Comparison of ENCODE assay signal across 8 mouse cellular contexts in the genomic region with DNA sequence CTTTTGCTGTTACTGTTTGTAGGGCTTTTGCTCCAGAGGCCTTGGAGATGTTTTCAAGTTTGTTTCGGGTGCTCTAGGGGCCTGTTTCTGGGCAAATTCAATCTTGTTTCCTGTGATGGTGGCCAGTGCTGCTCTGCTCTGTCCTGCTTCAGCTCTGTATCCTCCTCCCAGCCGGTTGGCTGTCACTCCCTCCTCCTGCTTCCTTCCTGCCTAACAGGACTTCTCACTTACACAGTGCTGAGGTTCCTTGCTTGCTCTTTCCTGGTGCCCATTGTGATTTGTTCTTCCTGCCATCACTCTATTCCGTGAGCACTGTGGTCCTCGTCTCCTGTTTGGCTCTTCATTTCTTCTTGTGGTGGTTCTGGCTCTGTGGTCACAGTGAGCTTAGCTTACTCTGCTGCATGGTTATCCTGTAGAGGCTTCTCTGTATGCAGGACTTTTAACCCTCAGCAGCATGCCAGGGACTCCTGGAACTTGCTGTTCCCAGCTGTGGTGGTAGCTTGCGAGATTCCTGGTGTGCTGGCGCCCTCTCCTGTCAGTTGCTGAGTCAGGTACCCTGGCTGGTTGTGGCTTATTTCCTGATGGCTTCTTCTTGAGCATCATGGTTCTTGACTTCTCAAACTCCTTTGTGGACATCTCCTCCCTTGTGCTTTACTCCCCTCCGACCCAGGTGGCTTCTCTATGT.
DNase-seq lines count a peak whose midpoint lies in the region; ATAC-seq and TF ChIP-seq lines count a peak whose summit lies in the region.

No protein-coding gene starts in this region.

- no peaks in the 10 kb centered on the region for H3K9me3 ChIP-seq in CH12.LX (replicated peaks; ENCODE audit: low read length)
- H3K9me3 ChIP-seq in forebrain, embryonic 15.5 days: no peaks in the 10 kb centered on the region

- peak; percentile 60 for DNase-seq in CH12.LX (ENCODE audit: extremely low read depth)
- DNase-seq in c-Kit-positive CD71-positive TER-119-negative erythroid progenitor cells, embryonic 14.5 days (ENCODE audit: low read depth): peak; percentile 17
- DNase-seq in heart, postnatal 25 days (ENCODE audit: low spot score): peak; percentile 73
- DNase-seq in layer of hippocampus, adult 18-20 months (ENCODE audit: low spot score in 2 of 2): peak; percentile 71 to 93
- DNase-seq in lung, adult 18-20 months: peak; percentile 81 to 85
- peak; percentile 37 to 44 for DNase-seq in thymus, adult 18-20 months

- H3K27me3 ChIP-seq in CH12.LX (replicated peaks): no peaks in the 10 kb centered on the region
- H3K27me3 ChIP-seq in forebrain, embryonic 15.5 days: no peaks in the 10 kb centered on the region

- ATAC-seq in forebrain, embryonic 15.5 days (replicated peaks): peak; percentile 82

- no peaks in the 10 kb centered on the region for H3K79me2 ChIP-seq in CH12.LX (replicated peaks; ENCODE audit: control insufficient read depth, extremely low read depth, insufficient read depth, poor library complexity, severe bottlenecking)

- H3K4me2 ChIP-seq in CH12.LX (ENCODE audit: insufficient read depth, low read depth, poor library complexity, severe bottlenecking): no peak overlapping the region
- no peak overlapping the region for H3K4me2 ChIP-seq in forebrain, embryonic 15.5 days (replicated peaks)

- intact Hi-C loops in heart, postnatal 25 days (cut with DNase I): loop anchor here (1.0 to 10.0 kb wide), 3 partner anchors 82 to 348 kb away; no protein-coding TSS in a partner anchor

- TF ChIP-seq CTCF in CH12.LX (conservative IDR thresholded peaks at IDR 0.05 in 1 of 2, IDR thresholded peaks at IDR 0.05 in 1 of 2; ENCODE audit: low read depth in 2 of 2, low read length in 2 of 2): peak; percentile 60 to 95
- peak; percentile 93 for TF ChIP-seq CTCF in olfactory bulb, adult 2 months (IDR thresholded peaks at IDR 0.05; ENCODE audit: insufficient read depth, low read depth, low read length)

- in situ Hi-C loops in CH12.LX (cut with MboI; ENCODE audit: low pct_ligation_motif_present, low pct_unique_long_range_greater_than_20kb, low sequenced_read_pairs): no loop called here

- H3K4me1 ChIP-seq in CH12.LX (ENCODE audit: control insufficient read depth in 1 of 2, insufficient read depth in 2 of 2): peaks cover 8 to 28% of the 10 kb centered on the region in 2 experiments
- no peaks in the 10 kb centered on the region for H3K4me1 ChIP-seq in forebrain, embryonic 15.5 days
- H3K4me1 ChIP-seq in olfactory bulb, adult 2 months (ENCODE audit: control insufficient read depth, insufficient read depth, low read length): peaks cover 27% of the 10 kb centered on the region

- no peak overlapping the region for H3K4me3 ChIP-seq in CH12.LX (replicated peaks in 1 of 3; ENCODE audit: low read depth in 2 of 3, low read length in 2 of 3, poor library complexity in 1 of 3)
- H3K4me3 ChIP-seq in forebrain, embryonic 15.5 days: no peak overlapping the region
- no peak overlapping the region for H3K4me3 ChIP-seq in olfactory bulb, adult 2 months (ENCODE audit: insufficient read depth, low read depth, low read length)

- H3K36me3 ChIP-seq in CH12.LX (replicated peaks in 1 of 2; ENCODE audit: control insufficient read depth in 1 of 2, insufficient read depth in 1 of 2, low read length in 1 of 2): peaks cover 0 to 11% of the 10 kb centered on the region in 2 experiments
- H3K36me3 ChIP-seq in forebrain, embryonic 15.5 days: no peaks in the 10 kb centered on the region

- TF ChIP-seq RAD21 in CH12.LX (IDR thresholded peaks at IDR 0.05; ENCODE audit: low read depth, low read length): peak; percentile 98

- dilution Hi-C loops in CH12.LX (cut with MboI; ENCODE audit: extremely low pct_ligation_motif_present, extremely low pct_unique_long_range_greater_than_20kb, low sequenced_read_pairs): no loop called here

- WGBS in forebrain, embryonic 15.5 days: 36% methylated on average over 7 of the region's 7 CpGs
- 35% methylated on average over 7 of the region's 7 CpGs for WGBS in olfactory bulb, adult 2 months

- TF ChIP-seq EP300 in CH12.LX (IDR thresholded peaks at IDR 0.05; ENCODE audit: low read length): no peak

- H3K9ac ChIP-seq in CH12.LX (ENCODE audit: insufficient read depth, low read depth): no peak overlapping the region
- H3K9ac ChIP-seq in forebrain, embryonic 15.5 days (replicated peaks): no peak overlapping the region

- no peak for TF ChIP-seq POLR2A in CH12.LX (IDR thresholded peaks at IDR 0.05; ENCODE audit: low read depth, low read length)
- no peak for TF ChIP-seq POLR2A in olfactory bulb, adult 2 months (IDR thresholded peaks at IDR 0.05; ENCODE audit: insufficient read depth, low read depth, low read length)

- no peak overlapping the region for H3K27ac ChIP-seq in CH12.LX (ENCODE audit: insufficient read depth, low read depth)
- no peak overlapping the region for H3K27ac ChIP-seq in forebrain, embryonic 15.5 days (replicated peaks)
- H3K27ac ChIP-seq in olfactory bulb, adult 2 months (ENCODE audit: insufficient read depth, low read depth, low read length): no peak overlapping the region

TF ChIP-seq in CH12.LX, 34 proteins besides CTCF, POLR2A, EP300 and RAD21:
- no peak; the same call in 1 of the 2 replicates for TF ChIP-seq NELFE (IDR thresholded peaks at IDR 0.05; ENCODE audit: low read depth, low read length)
- TF ChIP-seq SMC3 (IDR thresholded peaks at IDR 0.05; ENCODE audit: low read depth, low read length): peak; percentile 96
- TF ChIP-seq USF1 (IDR thresholded peaks at IDR 0.05; ENCODE audit: low read depth, low read length): no peak
- no peak for TF ChIP-seq TBP (conservative IDR thresholded peaks at IDR 0.05; ENCODE audit: low read depth, low read length)
- TF ChIP-seq SIN3A (IDR thresholded peaks at IDR 0.05; ENCODE audit: low read length): no peak
- no peak for TF ChIP-seq POLR2AphosphoS2 (IDR thresholded peaks at IDR 0.05; ENCODE audit: low read depth, low read length)
- TF ChIP-seq MAFK (IDR thresholded peaks at IDR 0.05; ENCODE audit: insufficient replicate concordance, low read length): 0 out of 2 replicates have a peak, but pooled peaks have one; percentile 46
- peak; percentile 80; the same call in 1 of the 2 replicates for TF ChIP-seq ZC3H11A (IDR thresholded peaks at IDR 0.05; ENCODE audit: low read depth, low read length)

Comparison
In these comparisons a context has a peak if more than half of its experiments do, and no peak if none do; other contexts are left out.
1. DNase-seq: peak in every context shown above with its lines; median percentile 83 in lung, adult 18-20 months; 82 in layer of hippocampus, adult 18-20 months; 73 in heart, postnatal 25 days; 60 in CH12.LX; 40 in thymus, adult 18-20 months; 17 in c-Kit-positive CD71-positive TER-119-negative erythroid progenitor cells, embryonic 14.5 days.